Mouse (Mus musculus) liver, embryonic 14.5 days (tissue): ENCODE measurements around the gene Dcaf4.

Experiments used
- CTCF ChIP-seq: IDR thresholded peaks from 2 replicates; pipeline ENCODE4 v1.5.1; 2016; ENCODE audit warnings: antibody characterized with exemption, low read depth, control low read depth
- EP300 ChIP-seq: IDR thresholded peaks from 2 replicates; pipeline ENCODE4 v1.6.1; 2016; ENCODE audit warnings: antibody characterized with exemption, low read depth

DNA sequence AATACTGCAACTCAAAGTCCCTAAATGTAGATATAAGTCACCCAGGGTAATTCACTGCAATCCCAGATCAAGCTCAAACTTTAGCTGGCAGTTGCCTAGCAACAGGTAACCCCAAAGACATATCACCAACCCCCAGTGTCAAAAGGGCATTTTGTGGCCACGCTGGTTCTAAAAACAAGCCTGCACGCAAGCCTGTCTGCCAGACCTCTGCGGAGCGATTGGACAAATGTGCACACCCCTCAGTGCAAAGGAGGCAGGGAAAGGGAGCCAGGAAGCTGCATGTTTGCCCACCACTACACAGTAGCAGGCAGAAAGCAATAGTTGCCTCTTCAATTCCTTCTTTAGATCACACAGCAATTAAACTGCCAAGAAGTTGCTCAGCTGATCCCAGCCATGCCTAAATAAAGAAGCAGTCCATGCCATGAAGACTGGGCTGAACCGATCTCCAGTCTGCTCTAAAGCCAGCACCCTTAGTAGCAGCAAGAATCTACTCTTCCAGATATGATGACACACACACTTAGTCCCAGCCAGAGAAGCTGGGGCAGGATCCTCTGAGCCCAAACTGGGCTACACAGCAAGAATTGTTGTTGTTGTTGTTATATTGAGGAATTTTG, 46.2 kb upstream of the Dcaf4 start:
- TF ChIP-seq CTCF (no peak), EP300 (no peak)
